Mouse (Mus musculus): ENCODE results near the gene Fis1. TPM values are rescaled to one million over a fixed set of nuclear protein-coding genes. Genes with fewer than 3 reads are reported as not detected.

The Fis1 gene
- polyA plus RNA-seq, 1 experiment from 2014 or later: 299 TPM

DNA sequence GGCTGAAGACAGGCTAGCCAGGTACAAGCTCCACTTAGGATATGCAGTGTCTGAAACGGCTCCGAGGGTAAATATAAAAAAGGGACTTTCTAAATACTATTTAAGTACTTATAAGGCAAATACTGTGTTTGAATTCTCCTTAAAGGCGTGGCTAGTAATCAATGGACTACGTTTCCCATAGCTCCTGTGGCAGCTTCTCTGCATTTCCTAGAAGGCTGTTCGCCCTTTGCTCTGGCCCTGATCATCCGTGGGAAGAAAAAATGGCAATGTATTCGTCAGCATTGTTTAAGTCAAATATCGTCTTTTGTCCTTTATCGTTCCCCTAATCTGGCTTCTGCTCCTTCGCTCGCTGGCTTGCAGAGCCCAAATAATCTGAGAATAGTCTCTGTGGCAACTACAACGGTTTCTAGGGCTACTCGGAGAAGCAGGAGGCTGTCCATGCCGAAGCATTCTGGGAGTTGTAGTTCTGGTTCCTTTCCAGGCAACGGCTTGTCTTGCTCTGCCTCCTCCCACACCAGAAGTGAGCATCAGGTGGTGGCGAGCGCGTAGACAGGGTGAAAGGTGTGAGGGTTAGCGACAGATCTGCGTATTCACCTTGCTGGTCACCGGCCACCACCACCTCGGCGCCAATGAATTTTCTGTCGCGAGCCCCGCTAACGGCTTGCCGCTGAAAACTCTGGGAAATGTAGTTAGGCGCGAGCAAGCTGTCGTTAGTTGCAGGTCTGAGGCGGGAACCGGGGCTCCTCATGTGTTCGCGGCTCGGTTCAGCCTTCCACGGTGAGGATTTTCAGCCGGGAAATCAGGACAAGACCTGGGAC lies 34.2 kb upstream of the Fis1 start:
- H3K9ac ChIP-seq (ENCODE audit: low read length): peak overlapping the region; percentile 67
- peak overlapping the region; percentile 36; the same call in 1 of the 2 replicates for H3K27ac ChIP-seq (replicated peaks; ENCODE audit: low read depth, low read length)
- H3K4me1 ChIP-seq (ENCODE audit: control insufficient read depth, insufficient read depth, low read length): 0 out of 2 replicates have a peak, but pooled peaks cover 5% of the 10 kb centered on the region
- no peaks in the 10 kb centered on the region for H3K9me3 ChIP-seq (ENCODE audit: control insufficient read depth, low read length)
- no peaks in the 10 kb centered on the region for H3K36me3 ChIP-seq (ENCODE audit: control insufficient read depth, insufficient read depth, low read length)
- ATAC-seq (ENCODE audit: insufficient number of reproducible peaks, low FRiP score, low TSS enrichment, low read depth): peak; percentile 87; the same call in 1 of the 2 replicates
- peak; percentile 84 for DNase-seq (ENCODE audit: low spot score)
- WGBS: 4% methylated on average over 38 of the region's 38 CpGs
- peak overlapping the region; percentile 55 for H3K4me3 ChIP-seq (ENCODE audit: low read depth, low read length)
- H3K27me3 ChIP-seq (ENCODE audit: control insufficient read depth, insufficient read depth, low read length): no peaks in the 10 kb centered on the region
- peak overlapping the region; percentile 88 for H3K4me2 ChIP-seq (ENCODE audit: low read depth, severe bottlenecking)

DNA sequence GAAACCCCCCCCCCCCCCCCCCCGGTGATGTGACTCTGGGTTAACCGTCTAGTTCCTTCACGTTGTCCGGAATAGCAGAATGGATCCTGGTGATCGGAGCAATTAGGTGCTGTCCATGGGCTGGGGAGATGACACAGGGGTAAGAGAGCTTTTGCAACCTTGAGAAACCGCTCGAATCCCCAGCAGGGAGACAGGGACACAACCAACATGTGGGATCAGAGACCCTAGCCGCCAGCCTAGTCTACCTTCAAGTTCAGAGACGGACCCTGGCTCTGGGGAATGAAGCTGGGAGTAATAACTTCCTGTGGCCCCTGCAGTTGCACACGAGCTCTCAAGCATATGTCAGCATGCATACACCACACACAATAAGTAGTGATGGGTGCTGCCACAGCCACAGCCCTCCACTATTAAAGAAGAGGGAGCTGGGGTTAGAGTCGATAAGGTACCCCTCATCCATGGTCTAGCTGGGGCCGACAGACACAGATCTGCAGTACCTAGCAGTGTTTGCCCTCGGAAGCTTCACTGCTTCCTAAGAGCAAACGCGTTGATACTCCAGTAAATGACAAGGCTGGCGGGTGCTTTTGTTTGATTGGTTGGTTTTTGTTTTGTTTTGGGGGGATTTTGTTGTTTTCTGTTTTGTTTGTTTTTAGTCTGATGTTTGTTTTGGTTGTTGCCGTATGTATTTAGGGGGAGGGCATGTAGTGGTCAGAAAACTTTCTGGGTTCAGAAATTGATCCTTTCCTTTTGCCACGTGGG lies 33.4 kb upstream of the Fis1 start:
- H3K4me2 ChIP-seq (ENCODE audit: low read depth, severe bottlenecking): peak overlapping the region; percentile 88
- ATAC-seq (ENCODE audit: insufficient number of reproducible peaks, low FRiP score, low TSS enrichment, low read depth) (no peak), DNase-seq (ENCODE audit: low spot score) (peak; percentile 38)
- 0 out of 2 replicates have a peak, but pooled peaks cover 5% of the 10 kb centered on the region for H3K4me1 ChIP-seq (ENCODE audit: control insufficient read depth, insufficient read depth, low read length)
- H3K9me3 ChIP-seq (ENCODE audit: control insufficient read depth, low read length): no peaks in the 10 kb centered on the region
- no peak overlapping the region; the same call in 1 of the 2 replicates for H3K27ac ChIP-seq (replicated peaks; ENCODE audit: low read depth, low read length)
- H3K4me3 ChIP-seq (ENCODE audit: low read depth, low read length): peak overlapping the region; percentile 55
- H3K36me3 ChIP-seq (ENCODE audit: control insufficient read depth, insufficient read depth, low read length): no peaks in the 10 kb centered on the region
- peak overlapping the region; percentile 67 for H3K9ac ChIP-seq (ENCODE audit: low read length)
- no peaks in the 10 kb centered on the region for H3K27me3 ChIP-seq (ENCODE audit: control insufficient read depth, insufficient read depth, low read length)
- 24% methylated on average over 17 of the region's 18 CpGs for WGBS

DNA sequence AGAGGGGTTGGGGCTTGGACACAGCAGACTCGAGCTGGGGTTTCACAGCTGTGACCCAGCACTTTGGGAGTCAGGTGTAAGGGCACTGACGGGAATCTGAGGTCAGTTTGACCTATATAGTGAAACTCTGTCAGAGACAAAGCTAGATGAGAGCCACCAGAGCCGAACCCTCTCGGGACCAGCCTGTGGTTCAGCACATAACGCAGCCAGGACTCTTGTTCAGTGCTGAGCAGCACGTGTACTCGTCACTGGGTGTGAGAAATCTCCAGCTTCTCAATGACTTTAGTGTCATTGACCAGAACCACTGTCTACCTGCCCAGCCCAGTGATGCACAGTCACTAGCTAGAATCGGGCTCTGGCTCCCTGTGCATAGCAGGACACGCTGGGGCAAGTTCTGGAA lies 30.2 kb upstream of the Fis1 start:
- H3K9me3 ChIP-seq (ENCODE audit: control insufficient read depth, low read length): no peaks in the 10 kb centered on the region
- H3K27me3 ChIP-seq (ENCODE audit: control insufficient read depth, insufficient read depth, low read length): no peaks in the 10 kb centered on the region
- H3K4me2 ChIP-seq (ENCODE audit: low read depth, severe bottlenecking): no peak overlapping the region
- no peak overlapping the region for H3K27ac ChIP-seq (replicated peaks; ENCODE audit: low read depth, low read length)
- WGBS: 85% methylated on average over 9 of the region's 9 CpGs
- DNase-seq (ENCODE audit: low spot score) (no peak), ATAC-seq (ENCODE audit: insufficient number of reproducible peaks, low FRiP score, low TSS enrichment, low read depth) (no peak)
- no peak overlapping the region for H3K9ac ChIP-seq (ENCODE audit: low read length)
- H3K4me1 ChIP-seq (ENCODE audit: control insufficient read depth, insufficient read depth, low read length): 0 out of 2 replicates have a peak, but pooled peaks cover 5% of the 10 kb centered on the region
- H3K4me3 ChIP-seq (ENCODE audit: low read depth, low read length): no peak overlapping the region
- H3K36me3 ChIP-seq (ENCODE audit: control insufficient read depth, insufficient read depth, low read length): no peaks in the 10 kb centered on the region; the same call in 1 of the 2 replicates

DNA sequence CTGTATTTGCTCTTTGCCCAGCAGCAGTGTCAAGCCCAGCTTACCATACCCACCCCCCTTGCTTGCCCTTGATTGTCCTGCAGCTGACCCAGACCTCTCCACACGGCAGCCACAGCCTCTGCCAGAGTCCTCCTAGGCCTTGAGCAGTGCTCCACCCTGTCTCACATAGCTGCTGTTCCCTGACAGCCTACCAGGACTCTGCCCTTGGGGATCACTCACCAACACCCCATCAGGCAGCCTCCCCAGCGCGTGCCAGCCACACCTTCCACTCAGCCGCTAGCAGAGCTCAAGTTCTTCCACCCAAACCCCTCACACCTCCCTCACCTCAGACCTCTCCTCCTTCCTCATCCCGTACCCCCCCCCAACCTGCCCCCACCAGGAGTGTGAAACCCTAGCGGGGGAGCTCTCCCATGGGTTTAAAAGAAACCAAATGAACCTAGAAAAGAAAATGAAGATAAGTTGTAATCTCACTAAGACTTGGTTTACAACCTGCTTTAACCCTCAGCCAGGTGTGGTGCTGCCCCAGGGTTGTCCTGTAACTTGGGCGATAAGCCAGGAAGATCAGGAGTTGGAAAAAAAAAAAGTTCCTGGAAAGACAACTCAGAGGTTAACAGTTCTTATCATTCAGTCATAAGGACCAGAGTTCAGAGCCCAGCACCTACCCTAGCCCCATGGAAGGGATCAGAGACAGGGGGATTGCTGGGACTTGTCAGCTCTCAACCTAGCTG lies 29.2 kb upstream of the Fis1 start:
- no peaks in the 10 kb centered on the region; the same call in 1 of the 2 replicates for H3K36me3 ChIP-seq (ENCODE audit: control insufficient read depth, insufficient read depth, low read length)
- no peak overlapping the region for H3K9ac ChIP-seq (ENCODE audit: low read length)
- no peak overlapping the region for H3K27ac ChIP-seq (replicated peaks; ENCODE audit: low read depth, low read length)
- H3K4me2 ChIP-seq (ENCODE audit: low read depth, severe bottlenecking): no peak overlapping the region
- no peak for ATAC-seq (ENCODE audit: insufficient number of reproducible peaks, low FRiP score, low TSS enrichment, low read depth)
- H3K27me3 ChIP-seq (ENCODE audit: control insufficient read depth, insufficient read depth, low read length): no peaks in the 10 kb centered on the region
- H3K9me3 ChIP-seq (ENCODE audit: control insufficient read depth, low read length): no peaks in the 10 kb centered on the region
- 55% methylated on average over 7 of the region's 7 CpGs for WGBS
- H3K4me1 ChIP-seq (ENCODE audit: control insufficient read depth, insufficient read depth, low read length): 0 out of 2 replicates have a peak, but pooled peaks cover 5% of the 10 kb centered on the region
- H3K4me3 ChIP-seq (ENCODE audit: low read depth, low read length): no peak overlapping the region
- DNase-seq (ENCODE audit: low spot score): no peak

DNA sequence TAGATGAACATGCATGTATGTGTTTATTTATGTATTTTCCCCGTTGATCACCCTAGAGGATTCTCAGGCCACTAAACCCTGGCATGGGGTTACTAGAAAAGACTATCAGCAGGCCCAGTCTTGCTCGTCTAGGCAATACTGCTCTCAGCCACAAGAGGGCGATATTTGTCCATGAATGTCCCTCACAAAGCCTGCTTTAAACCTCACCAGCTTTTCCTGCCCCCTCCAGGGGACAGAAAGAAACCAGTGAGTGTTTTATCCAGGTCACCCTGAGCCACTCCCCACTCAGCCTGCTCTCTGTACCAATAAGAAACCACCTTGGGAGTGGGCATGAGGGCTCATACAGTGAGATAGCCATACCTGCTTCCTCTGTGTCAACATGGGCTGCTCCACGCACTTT lies 24.0 kb upstream of the Fis1 start:
- H3K4me1 ChIP-seq (ENCODE audit: control insufficient read depth, insufficient read depth, low read length): 0 out of 2 replicates have a peak, but pooled peaks cover 3% of the 10 kb centered on the region
- 18% methylated on average over 4 of the region's 4 CpGs for WGBS
- no peaks in the 10 kb centered on the region; the same call in 1 of the 2 replicates for H3K36me3 ChIP-seq (ENCODE audit: control insufficient read depth, insufficient read depth, low read length)
- DNase-seq (ENCODE audit: low spot score) (peak; percentile 96), ATAC-seq (ENCODE audit: insufficient number of reproducible peaks, low FRiP score, low TSS enrichment, low read depth) (no peak)
- H3K27me3 ChIP-seq (ENCODE audit: control insufficient read depth, insufficient read depth, low read length): no peaks in the 10 kb centered on the region
- no peak overlapping the region for H3K27ac ChIP-seq (replicated peaks; ENCODE audit: low read depth, low read length)
- H3K9ac ChIP-seq (ENCODE audit: low read length): no peak overlapping the region
- no peaks in the 10 kb centered on the region for H3K9me3 ChIP-seq (ENCODE audit: control insufficient read depth, low read length)
- no peak overlapping the region for H3K4me2 ChIP-seq (ENCODE audit: low read depth, severe bottlenecking)
- no peak overlapping the region for H3K4me3 ChIP-seq (ENCODE audit: low read depth, low read length)

DNA sequence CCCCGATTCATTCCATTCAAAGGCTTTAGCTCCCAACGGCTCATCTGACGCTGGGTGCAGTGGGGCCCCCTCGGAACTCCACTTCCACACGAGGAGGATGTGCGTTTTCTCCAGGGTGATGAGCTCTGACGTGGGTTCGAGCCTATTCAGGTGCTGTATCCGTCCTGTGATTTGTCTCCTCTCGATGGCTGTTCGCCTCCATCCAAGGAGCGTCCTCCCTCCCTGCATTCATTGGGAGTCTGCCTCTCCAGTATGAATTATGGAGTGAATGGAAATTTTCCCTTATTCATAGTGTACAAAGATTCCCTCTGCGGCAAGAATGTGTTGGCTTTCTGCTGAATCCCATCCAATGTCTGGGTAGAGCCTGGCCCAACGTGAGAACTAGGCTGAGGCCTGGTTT lies 21.2 kb upstream of the Fis1 start:
- ATAC-seq (ENCODE audit: insufficient number of reproducible peaks, low FRiP score, low TSS enrichment, low read depth): no peak
- H3K36me3 ChIP-seq (ENCODE audit: control insufficient read depth, insufficient read depth, low read length): no peaks in the 10 kb centered on the region; the same call in 1 of the 2 replicates
- H3K9me3 ChIP-seq (ENCODE audit: control insufficient read depth, low read length): no peaks in the 10 kb centered on the region
- 90% methylated on average over 14 of the region's 14 CpGs for WGBS
- no peak overlapping the region for H3K4me2 ChIP-seq (ENCODE audit: low read depth, severe bottlenecking)
- no peaks in the 10 kb centered on the region for H3K27me3 ChIP-seq (ENCODE audit: control insufficient read depth, insufficient read depth, low read length)
- 0 out of 2 replicates have a peak, but pooled peaks cover 3% of the 10 kb centered on the region for H3K4me1 ChIP-seq (ENCODE audit: control insufficient read depth, insufficient read depth, low read length)
- no peak overlapping the region for H3K4me3 ChIP-seq (ENCODE audit: low read depth, low read length)
- H3K27ac ChIP-seq (replicated peaks; ENCODE audit: low read depth, low read length): no peak overlapping the region
- no peak overlapping the region for H3K9ac ChIP-seq (ENCODE audit: low read length)
- no peak for DNase-seq (ENCODE audit: low spot score)

DNA sequence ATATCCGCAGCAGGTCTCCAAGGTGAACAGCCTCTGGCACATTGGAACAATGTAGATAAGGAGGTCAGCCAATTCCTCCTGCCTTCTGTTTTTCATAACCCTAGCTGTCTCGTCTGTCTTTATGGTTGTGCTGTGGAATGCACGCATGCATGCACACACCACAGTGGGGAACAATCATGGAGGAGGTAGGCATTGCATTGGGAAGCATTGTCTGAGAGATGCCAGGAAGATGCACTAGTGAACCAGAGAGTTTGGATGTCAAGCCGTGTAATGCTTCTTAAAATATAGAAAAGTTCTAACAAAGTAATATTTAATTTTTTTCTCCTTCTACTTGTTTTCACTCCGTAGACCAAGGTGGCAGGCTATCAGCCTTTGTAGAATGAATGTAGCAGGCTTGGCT lies 20.1 kb upstream of the Fis1 start:
- DNase-seq (ENCODE audit: low spot score): no peak
- Histone ChIP-seq H3K9me3 (ENCODE audit: control insufficient read depth, low read length) (no peaks in the 10 kb centered on the region), H3K4me2 (ENCODE audit: low read depth, severe bottlenecking) (no peak overlapping the region)

DNA sequence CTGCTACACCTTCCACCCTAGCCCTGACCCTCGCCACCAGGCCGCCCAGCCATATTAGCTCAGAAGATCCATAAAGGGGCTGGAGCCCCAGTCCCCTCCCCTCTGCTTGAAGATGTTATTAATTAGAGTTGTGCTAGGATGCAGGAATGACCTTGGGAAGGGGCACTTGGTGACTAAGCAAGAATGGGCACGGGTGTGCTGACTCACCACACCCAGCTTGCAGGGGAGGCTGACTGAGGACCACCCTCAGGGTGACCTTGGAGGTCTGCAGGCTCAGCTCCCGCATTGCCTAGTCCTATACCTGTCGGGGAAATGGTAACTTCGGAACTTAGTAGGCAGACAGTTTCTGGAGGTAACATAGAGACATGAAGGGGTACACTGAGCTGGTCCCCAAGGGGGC lies 19.1 kb upstream of the Fis1 start:
- no peak overlapping the region for H3K9ac ChIP-seq (ENCODE audit: low read length)
- no peak for DNase-seq (ENCODE audit: low spot score)
- WGBS: 87% methylated on average over 6 of the region's 6 CpGs
- H3K4me2 ChIP-seq (ENCODE audit: low read depth, severe bottlenecking): no peak overlapping the region
- no peak overlapping the region for H3K27ac ChIP-seq (replicated peaks; ENCODE audit: low read depth, low read length)
- 0 out of 2 replicates have a peak, but pooled peaks cover 3% of the 10 kb centered on the region for H3K4me1 ChIP-seq (ENCODE audit: control insufficient read depth, insufficient read depth, low read length)
- ATAC-seq (ENCODE audit: insufficient number of reproducible peaks, low FRiP score, low TSS enrichment, low read depth): no peak
- H3K4me3 ChIP-seq (ENCODE audit: low read depth, low read length): no peak overlapping the region
- H3K9me3 ChIP-seq (ENCODE audit: control insufficient read depth, low read length): no peaks in the 10 kb centered on the region
- H3K36me3 ChIP-seq (ENCODE audit: control insufficient read depth, insufficient read depth, low read length): no peaks in the 10 kb centered on the region
- H3K27me3 ChIP-seq (ENCODE audit: control insufficient read depth, insufficient read depth, low read length): no peaks in the 10 kb centered on the region

More for the DNA sequence above, 20.1 kb upstream of the Fis1 start:
- H3K36me3 ChIP-seq (ENCODE audit: control insufficient read depth, insufficient read depth, low read length): no peaks in the 10 kb centered on the region; the same call in 1 of the 2 replicates
- H3K4me1 ChIP-seq (ENCODE audit: control insufficient read depth, insufficient read depth, low read length): 0 out of 2 replicates have a peak, but pooled peaks cover 3% of the 10 kb centered on the region
- no peaks in the 10 kb centered on the region for H3K27me3 ChIP-seq (ENCODE audit: control insufficient read depth, insufficient read depth, low read length)
- no peak for ATAC-seq (ENCODE audit: insufficient number of reproducible peaks, low FRiP score, low TSS enrichment, low read depth)
- H3K27ac ChIP-seq (replicated peaks; ENCODE audit: low read depth, low read length): no peak overlapping the region
- WGBS: 87% methylated on average over 5 of the region's 5 CpGs
- no peak overlapping the region for H3K9ac ChIP-seq (ENCODE audit: low read length)
- no peak overlapping the region for H3K4me3 ChIP-seq (ENCODE audit: low read depth, low read length)
